Mouse (Mus musculus) midbrain, postnatal 0 days (tissue): ENCODE results near the gene Coq8a. TPM values are rescaled to one million over a fixed set of nuclear protein-coding genes. Genes with fewer than 3 reads are reported as not detected.

Experiments used
- ATAC-seq: fragments of 200-750 bp; cut with Nextera tagmentation; 2 replicates; pipeline ENCODE4 v1.8.0; 2017; ENCODE audit warnings: moderate number of reproducible peaks, mild to moderate bottlenecking, moderate TSS enrichment, moderate library complexity; ENCODE audit not compliant: low FRiP score
- DNase-seq: peaks from one replicate; pipeline ENCODE4 v3.0.0-alpha.2; 2015; ENCODE audit warnings: low spot score
- H3K27ac ChIP-seq: fragments of 300-500 bp; sonication (generic); 2 replicates; pipeline ENCODE4 v1.5.1; 2014; ENCODE audit warnings: low read depth, mild to moderate bottlenecking, low read length, mixed read lengths
- H3K27me3 ChIP-seq: fragments of 300-500 bp; sonication (generic); 2 replicates; pipeline ENCODE4 v1.6.1; 2014; ENCODE audit warnings: low read length, control low read depth, mixed read lengths; ENCODE audit not compliant: insufficient read depth
- H3K36me3 ChIP-seq: fragments of 300-500 bp; sonication (generic); 2 replicates; pipeline ENCODE4 v1.6.1; 2014; ENCODE audit warnings: low read length, control low read depth, mixed read lengths; ENCODE audit not compliant: insufficient read depth
- H3K4me1 ChIP-seq: fragments of 300-500 bp; sonication (generic); 2 replicates; pipeline ENCODE4 v1.6.1; 2014; ENCODE audit warnings: mild to moderate bottlenecking, control low read depth, antibody characterized with exemption, low read length, mixed read lengths; ENCODE audit not compliant: insufficient read depth
- H3K4me2 ChIP-seq: fragments of 300-500 bp; sonication (generic); 2 replicates; pipeline ENCODE4 v1.6.1; 2014; ENCODE audit warnings: low read depth, mild to moderate bottlenecking, low read length, mixed read lengths; ENCODE audit not compliant: poor library complexity, severe bottlenecking
- H3K4me3 ChIP-seq: fragments of 300-500 bp; sonication (generic); 2 replicates; pipeline ENCODE4 v1.5.1; 2014; ENCODE audit warnings: low read depth, mild to moderate bottlenecking, low read length, moderate library complexity
- H3K9ac ChIP-seq: fragments of 300-500 bp; sonication (generic); replicated peaks from 2 replicates; pipeline ENCODE4 v1.6.1; 2014; ENCODE audit warnings: mild to moderate bottlenecking, low read length, moderate library complexity, mixed read lengths; ENCODE audit not compliant: poor library complexity, severe bottlenecking
- H3K9me3 ChIP-seq: fragments of 300-500 bp; sonication (generic); 2 replicates; pipeline ENCODE4 v1.6.1; 2016; ENCODE audit warnings: low read length, control low read depth
- CTCF ChIP-seq: IDR thresholded peaks from 2 replicates; pipeline ENCODE4 v1.5.1; 2016; ENCODE audit warnings: antibody characterized with exemption, mild to moderate bottlenecking
- WGBS: fragments of 180-500 bp; shearing (Covaris S2); extraction: QIAGEN DNeasy Blood & Tissue Kit; methylation state at CpG from one replicate; pipeline ENCODE4 v1.1.7; 2014; 5-methylcytosine and 5-hydroxymethylcytosine counted together
- polyA plus RNA-seq: library from polyadenylated mRNA; unstranded; fragments of >200 nt; fragmentation: Nextera tagmentation; extraction: Ambion mirVana; gene quantifications from 2 replicates; pipeline ENCODE4 v1.2.1, GENCODE M21; 2015
- total RNA-seq: library from RNA; depleted of rRNA; stranded (reverse); fragments of >200 nt; gene quantifications from 2 replicates; pipeline ENCODE4 v1.2.3, GENCODE M21; 2014

Coq8a gene
- total and polyA plus RNA-seq, 2 experiments from 2014 or later, result 7.2 to 8.3 TPM

DNA sequence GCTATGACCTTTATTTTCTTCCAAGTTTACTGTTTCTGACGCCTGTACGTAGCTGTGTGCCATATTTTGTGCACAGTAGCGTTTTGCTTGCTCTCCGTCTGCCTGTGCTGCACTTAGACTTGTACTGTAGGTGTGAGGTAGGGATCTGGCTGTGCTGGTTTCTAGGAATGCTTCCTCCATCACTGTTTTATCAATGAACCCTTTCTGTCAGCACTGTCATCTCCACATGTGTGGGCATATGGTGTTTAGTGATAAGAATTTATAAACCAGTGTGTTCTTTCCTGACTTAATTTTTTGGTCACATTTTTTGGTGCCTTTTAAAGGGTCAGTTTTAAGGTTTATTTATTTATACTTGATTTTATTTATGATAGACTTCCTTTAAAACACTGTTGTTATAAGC, 50.8 kb downstream of the Coq8a start:
- ATAC-seq, result no peak
- no peaks in the 10 kb centered on the region for H3K9me3 ChIP-seq
- peaks cover 41% of the 10 kb centered on the region for H3K36me3 ChIP-seq
- H3K27ac ChIP-seq, result no peak overlapping the region
- no peak for TF ChIP-seq CTCF
- no peaks in the 10 kb centered on the region for H3K4me1 ChIP-seq
- no peaks in the 10 kb centered on the region for H3K27me3 ChIP-seq
- WGBS, result 92% methylated on average over 4 of the region's 4 CpGs
- no peak for DNase-seq
- H3K4me2 ChIP-seq, result no peak overlapping the region
- no peak overlapping the region for H3K9ac ChIP-seq
- H3K4me3 ChIP-seq, result no peak overlapping the region

DNA sequence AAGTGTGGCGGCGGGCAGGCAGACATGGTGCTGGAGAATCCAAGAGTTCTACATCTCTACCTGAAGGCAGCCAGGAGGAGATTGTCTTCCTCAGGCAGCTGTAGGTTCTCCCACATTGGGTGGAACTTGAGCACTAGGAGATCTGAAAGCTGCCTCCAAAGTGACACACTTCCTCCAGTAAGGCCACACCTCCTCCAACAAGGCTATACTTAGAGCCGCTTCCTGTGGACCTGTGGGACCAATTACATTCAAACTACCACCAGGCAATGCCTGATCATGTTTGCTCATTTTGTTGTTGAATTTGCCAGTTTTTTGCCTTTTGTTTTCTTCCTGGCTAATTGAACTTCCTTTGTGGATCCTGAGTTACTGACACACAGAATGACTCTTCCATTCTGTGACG, 51.4 kb downstream of the Coq8a start:
- 87% methylated on average over 4 of the region's 4 CpGs for WGBS
- Histone ChIP-seq H3K27me3 (no peaks in the 10 kb centered on the region), H3K4me3 (no peak overlapping the region), H3K9ac (no peak overlapping the region), H3K4me1 (no peaks in the 10 kb centered on the region), H3K4me2 (no peak overlapping the region), H3K9me3 (no peaks in the 10 kb centered on the region), H3K27ac (no peak overlapping the region), H3K36me3 (peaks cover 42% of the 10 kb centered on the region)
- ATAC-seq (no peak), DNase-seq (no peak)
- no peak for TF ChIP-seq CTCF

DNA sequence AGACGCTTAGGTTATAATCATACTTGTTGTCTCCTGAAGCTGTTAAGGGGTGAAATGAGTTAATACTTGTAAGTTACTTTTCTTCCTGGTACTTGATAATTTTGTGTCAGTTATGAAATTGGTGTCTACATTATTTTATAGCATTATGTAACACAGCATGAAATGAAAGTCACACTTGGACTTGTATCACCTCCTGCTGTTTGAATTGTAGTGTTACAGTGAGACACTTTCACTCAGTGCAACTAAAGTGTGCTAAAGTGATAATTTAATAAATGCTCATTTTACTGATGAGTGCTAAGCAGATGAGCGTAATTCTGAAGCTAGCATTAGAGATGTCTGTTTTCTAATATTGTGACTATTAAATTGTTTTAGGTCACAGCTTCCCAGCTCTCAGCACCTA, 58.4 kb downstream of the Coq8a start:
- H3K36me3 ChIP-seq, result peaks cover 51% of the 10 kb centered on the region
- WGBS, result 95% methylated on average over 2 of the region's 2 CpGs

DNA sequence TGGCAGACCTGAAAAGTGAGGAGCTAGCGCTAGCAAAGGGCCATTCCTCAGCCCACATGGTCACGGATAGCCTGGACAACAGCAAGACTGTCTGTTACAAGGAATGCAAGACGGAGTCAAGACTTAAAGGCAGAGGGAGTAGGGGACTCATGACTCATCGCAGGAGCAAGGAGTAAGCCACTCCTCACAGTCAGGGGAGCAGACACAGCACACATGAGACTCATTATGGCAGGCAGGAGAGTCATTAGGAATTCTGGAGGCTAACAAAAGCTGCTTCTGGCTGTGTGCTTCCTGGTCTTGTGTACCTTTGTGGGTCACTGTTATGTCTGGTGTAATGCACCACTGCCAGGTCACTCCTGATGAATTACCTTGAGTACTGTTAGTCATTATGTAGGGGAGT, 60.2 kb downstream of the Coq8a start:
- no peak overlapping the region for H3K9ac ChIP-seq
- H3K4me2 ChIP-seq, result no peak overlapping the region
- no peak overlapping the region for H3K27ac ChIP-seq
- no peaks in the 10 kb centered on the region for H3K9me3 ChIP-seq
- ATAC-seq (no peak), DNase-seq (no peak)
- H3K27me3 ChIP-seq, result no peaks in the 10 kb centered on the region
- WGBS, result 83% methylated on average over 4 of the region's 4 CpGs
- no peaks in the 10 kb centered on the region for H3K4me1 ChIP-seq
- TF ChIP-seq CTCF, result no peak
- H3K4me3 ChIP-seq, result no peak overlapping the region
- H3K36me3 ChIP-seq, result peaks cover 53% of the 10 kb centered on the region

More for the DNA sequence above, 58.4 kb downstream of the Coq8a start:
- H3K27me3 ChIP-seq, result no peaks in the 10 kb centered on the region
- ATAC-seq (no peak), DNase-seq (no peak)
- H3K4me3 ChIP-seq, result no peak overlapping the region
- H3K4me2 ChIP-seq, result no peak overlapping the region
- TF ChIP-seq CTCF, result peak; percentile 43
- no peak overlapping the region for H3K9ac ChIP-seq
- no peak overlapping the region for H3K27ac ChIP-seq
- no peaks in the 10 kb centered on the region for H3K9me3 ChIP-seq
- no peaks in the 10 kb centered on the region for H3K4me1 ChIP-seq

DNA sequence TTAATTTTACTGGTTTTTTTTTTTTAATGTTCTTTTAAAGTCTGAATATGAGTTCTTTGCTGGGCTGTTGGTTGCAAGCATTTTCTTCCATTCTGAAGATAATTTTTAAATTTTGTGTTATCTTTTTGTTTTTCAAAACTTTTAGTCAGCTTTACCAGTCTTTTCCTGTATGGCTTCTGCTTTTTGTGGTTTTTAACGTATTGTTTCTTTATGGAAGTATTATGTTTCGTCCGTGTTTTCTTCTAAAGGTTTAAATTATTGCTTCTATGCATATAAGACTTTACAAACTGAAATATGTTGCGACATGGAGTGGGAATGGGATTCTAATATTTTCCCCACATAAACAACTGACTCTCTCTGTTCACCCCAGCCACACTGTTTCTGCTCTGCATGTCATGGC, 67.2 kb downstream of the Coq8a start:
- no peak for TF ChIP-seq CTCF
- Histone ChIP-seq H3K9ac (no peak overlapping the region), H3K9me3 (no peaks in the 10 kb centered on the region), H3K4me1 (no peaks in the 10 kb centered on the region), H3K36me3 (peaks cover 23% of the 10 kb centered on the region), H3K4me3 (no peak overlapping the region), H3K4me2 (no peak overlapping the region), H3K27ac (no peak overlapping the region), H3K27me3 (no peaks in the 10 kb centered on the region)
- DNase-seq (no peak), ATAC-seq (no peak)
- WGBS, result 97% methylated on average over 4 of the region's 4 CpGs

DNA sequence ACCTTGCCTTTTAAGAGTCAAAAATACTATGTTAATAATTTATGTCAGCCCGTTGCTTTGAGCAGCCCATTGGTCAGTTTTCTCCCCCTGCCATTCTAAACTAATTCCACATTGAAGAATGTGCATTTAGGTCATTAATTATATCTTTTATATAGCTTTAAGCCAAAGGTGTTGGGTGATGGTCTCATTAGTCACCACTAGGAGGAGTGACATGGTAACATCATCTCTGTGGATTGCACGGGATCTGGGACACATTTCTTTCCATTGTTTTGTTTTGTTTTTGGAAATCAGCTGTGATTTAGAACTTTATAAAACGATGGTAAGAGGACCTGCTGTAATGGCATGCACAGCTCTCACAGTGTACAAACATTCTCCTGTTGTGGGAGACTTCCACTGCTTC, 68.0 kb downstream of the Coq8a start:
- no peak overlapping the region for H3K27ac ChIP-seq
- no peak for DNase-seq
- H3K4me2 ChIP-seq, result no peak overlapping the region
- H3K36me3 ChIP-seq, result peaks cover 16% of the 10 kb centered on the region
- peak; percentile 56 for TF ChIP-seq CTCF
- H3K9ac ChIP-seq, result no peak overlapping the region
- H3K27me3 ChIP-seq, result no peaks in the 10 kb centered on the region
- no peaks in the 10 kb centered on the region for H3K9me3 ChIP-seq
- no peak for ATAC-seq
- H3K4me1 ChIP-seq, result no peaks in the 10 kb centered on the region
- no peak overlapping the region for H3K4me3 ChIP-seq
- WGBS, result 67% methylated on average over 3 of the region's 3 CpGs
